In the genomic region with DNA sequence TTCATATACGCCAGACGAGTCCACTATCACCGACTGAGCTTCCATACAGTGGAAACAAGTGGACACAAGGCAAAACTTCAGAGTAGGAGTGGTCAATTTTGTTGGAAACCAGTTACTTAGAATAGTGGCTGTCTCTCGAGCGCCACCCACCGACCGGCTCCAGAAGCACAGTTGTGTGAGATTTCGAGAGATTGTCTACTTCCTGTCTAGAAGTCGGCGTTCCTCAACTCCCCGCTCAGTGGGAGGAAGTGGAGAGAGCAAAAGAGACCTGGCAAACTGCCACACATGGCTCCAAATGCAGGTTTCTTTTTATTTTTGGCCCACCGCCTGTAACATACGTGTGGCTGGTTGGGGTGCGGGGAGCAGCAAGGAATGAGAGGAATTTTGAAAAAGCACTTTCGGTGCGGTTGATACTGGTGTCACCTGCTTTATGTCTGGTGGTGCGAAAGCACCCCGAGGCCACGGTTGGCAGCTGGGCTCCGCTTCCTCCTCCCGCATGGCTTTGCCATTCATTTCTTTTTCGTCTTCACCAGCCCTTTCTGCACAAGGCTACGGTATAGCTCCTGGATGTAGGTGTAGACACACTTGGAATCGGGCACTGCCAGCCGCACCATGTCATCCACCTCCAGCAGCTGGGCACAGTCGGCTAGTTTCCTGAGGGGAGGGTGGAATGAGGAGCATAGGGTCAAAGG, we compare ENCODE assay signal across 1 mouse cellular context.
TF ChIP-seq lines count a peak whose summit lies in the region.

No protein-coding gene starts in this region.

TF ChIP-seq in C2C12, 6 proteins besides CTCF, POLR2A, EP300 and RAD21 (continued from another document):
- TF ChIP-seq MYOD1 (IDR thresholded peaks at IDR 0.05; ENCODE audit: control insufficient read depth, insufficient read length, low read depth) (no peak), USF1 (IDR thresholded peaks at IDR 0.05; ENCODE audit: low read depth) (no peak), MAX (IDR thresholded peaks at IDR 0.05) (no peak)
